Mouse (Mus musculus) ES-Bruce4 (cell line): ENCODE results near the gene Man1a2. TPM values are rescaled to one million over a fixed set of nuclear protein-coding genes. Genes with fewer than 3 reads are reported as not detected.

Experiments used
- H3K27ac ChIP-seq: 2 replicates; pipeline ENCODE4 v1.5.1; 2012; ENCODE audit warnings: low read length, inconsistent platforms; ENCODE audit not compliant: insufficient read depth
- H3K27me3 ChIP-seq: 2 replicates; pipeline ENCODE4 v1.6.1; 2012; ENCODE audit warnings: mild to moderate bottlenecking, low read length, inconsistent platforms; ENCODE audit not compliant: control insufficient read depth, poor library complexity, insufficient read depth, severe bottlenecking
- H3K36me3 ChIP-seq: 2 replicates; pipeline ENCODE4 v1.6.1; 2012; ENCODE audit warnings: inconsistent platforms, mild to moderate bottlenecking, low read length, moderate library complexity; ENCODE audit not compliant: control insufficient read depth, poor library complexity, insufficient read depth, severe bottlenecking
- H3K4me1 ChIP-seq: one replicate; pipeline ENCODE4 v1.8.1; 2011; ENCODE audit warnings: low read length; ENCODE audit not compliant: control insufficient read depth, insufficient read depth
- H3K4me3 ChIP-seq: 2 replicates; pipeline ENCODE4 v1.5.1; 2011; ENCODE audit warnings: low read depth, mild to moderate bottlenecking, low read length
- H3K9ac ChIP-seq: 2 replicates; pipeline ENCODE4 v1.6.1; 2012; ENCODE audit warnings: low read depth, mild to moderate bottlenecking, inconsistent platforms; ENCODE audit not compliant: poor library complexity, severe bottlenecking
- H3K9me3 ChIP-seq: replicated peaks from 2 replicates; pipeline ENCODE4 v1.6.1; 2012; ENCODE audit warnings: mild to moderate bottlenecking, low read length, inconsistent platforms; ENCODE audit not compliant: control insufficient read depth, poor library complexity, insufficient read depth, severe bottlenecking
- CTCF ChIP-seq: IDR thresholded peaks from one replicate; pipeline ENCODE4 v1.8.1; 2011; ENCODE audit warnings: low read depth, low read length
- EP300 ChIP-seq: IDR thresholded peaks from 2 replicates; pipeline ENCODE4 v1.6.1; 2011; ENCODE audit warnings: low read depth, low read length; ENCODE audit not compliant: insufficient read depth
- POLR2A ChIP-seq: IDR thresholded peaks from one replicate; pipeline ENCODE4 v1.8.1; 2011; ENCODE audit warnings: low read length; ENCODE audit not compliant: insufficient read depth
- polyA plus RNA-seq: library from polyadenylated mRNA; stranded (reverse); fragments of >200 nt; gene quantifications from 2 replicates; pipeline ENCODE4 v1.2.4, GENCODE M21; 2011; ENCODE audit warnings: low read depth; ENCODE audit not compliant: missing spikeins, insufficient read depth, insufficient read length

Gene Man1a2
- polyA plus RNA-seq, 1 experiment = 61.3 TPM

GRCm38 (mm10) chr3:100534394-100534793, 150.9 kb downstream of the Man1a2 start:
- H3K9ac ChIP-seq = no peak overlapping the region
- H3K27me3 ChIP-seq = no peaks in the 10 kb centered on the region; the same call in 1 of the 2 replicates
- H3K27ac ChIP-seq = no peak overlapping the region
- TF ChIP-seq POLR2A (no peak), CTCF (no peak), EP300 (no peak)
- no peaks in the 10 kb centered on the region for H3K4me1 ChIP-seq
- no peaks in the 10 kb centered on the region for H3K9me3 ChIP-seq
- H3K4me3 ChIP-seq = no peak overlapping the region
- no peaks in the 10 kb centered on the region for H3K36me3 ChIP-seq

- TF ChIP-seq POLR2A (no peak), EP300 (no peak), CTCF (no peak)
- no peak overlapping the region for H3K27ac ChIP-seq
- no peaks in the 10 kb centered on the region for H3K9me3 ChIP-seq
- no peaks in the 10 kb centered on the region; the same call in 1 of the 2 replicates for H3K27me3 ChIP-seq
- no peak overlapping the region for H3K4me3 ChIP-seq
- H3K36me3 ChIP-seq = no peaks in the 10 kb centered on the region
- no peaks in the 10 kb centered on the region for H3K4me1 ChIP-seq
- no peak overlapping the region for H3K9ac ChIP-seq
Observed at GRCm38 (mm10) chr3:100533429-100533828, 151.9 kb downstream of the Man1a2 start.

GRCm38 (mm10) chr3:100530919-100531318, 154.4 kb downstream of the Man1a2 start:
- Histone ChIP-seq H3K9me3 (no peaks in the 10 kb centered on the region), H3K9ac (no peak overlapping the region), H3K36me3 (no peaks in the 10 kb centered on the region), H3K27me3 (no peaks in the 10 kb centered on the region; the same call in 1 of the 2 replicates), H3K27ac (no peak overlapping the region), H3K4me3 (no peak overlapping the region), H3K4me1 (no peaks in the 10 kb centered on the region)
- TF ChIP-seq CTCF (no peak), POLR2A (no peak), EP300 (no peak)

- Histone ChIP-seq H3K27me3 (no peaks in the 10 kb centered on the region; the same call in 1 of the 2 replicates), H3K9me3 (no peaks in the 10 kb centered on the region), H3K36me3 (no peaks in the 10 kb centered on the region), H3K27ac (no peak overlapping the region), H3K9ac (no peak overlapping the region), H3K4me1 (no peaks in the 10 kb centered on the region), H3K4me3 (no peak overlapping the region)
- no peak for TF ChIP-seq CTCF
- no peak for TF ChIP-seq EP300
- no peak for TF ChIP-seq POLR2A
Observed at GRCm38 (mm10) chr3:100530244-100530788, 155.0 kb downstream of the Man1a2 start.

GRCm38 (mm10) chr3:100522671-100523070, 162.6 kb downstream of the Man1a2 start:
- no peaks in the 10 kb centered on the region for H3K4me1 ChIP-seq

GRCm38 (mm10) chr3:100521626-100522025, 163.7 kb downstream of the Man1a2 start:
- Histone ChIP-seq H3K9me3 (no peaks in the 10 kb centered on the region), H3K36me3 (no peaks in the 10 kb centered on the region), H3K27ac (no peak overlapping the region), H3K27me3 (no peaks in the 10 kb centered on the region), H3K9ac (no peak overlapping the region), H3K4me1 (no peaks in the 10 kb centered on the region), H3K4me3 (no peak overlapping the region)
- TF ChIP-seq CTCF (no peak), POLR2A (no peak), EP300 (no peak)

More at GRCm38 (mm10) chr3:100522671-100523070, 162.6 kb downstream of the Man1a2 start:
- no peak for TF ChIP-seq CTCF
- Histone ChIP-seq H3K9ac (no peak overlapping the region), H3K9me3 (no peaks in the 10 kb centered on the region), H3K27ac (no peak overlapping the region), H3K36me3 (no peaks in the 10 kb centered on the region), H3K4me3 (no peak overlapping the region), H3K27me3 (no peaks in the 10 kb centered on the region)

GRCm38 (mm10) chr3:100515754-100516141, 169.6 kb downstream of the Man1a2 start:
- Histone ChIP-seq H3K4me1 (no peaks in the 10 kb centered on the region), H3K9ac (no peak overlapping the region), H3K27ac (no peak overlapping the region), H3K27me3 (no peaks in the 10 kb centered on the region), H3K36me3 (no peaks in the 10 kb centered on the region), H3K9me3 (no peaks in the 10 kb centered on the region), H3K4me3 (no peak overlapping the region)
- no peak for TF ChIP-seq POLR2A
- no peak for TF ChIP-seq EP300
- TF ChIP-seq CTCF = no peak
